Mouse (Mus musculus): ENCODE results near the gene Knop1. TPM values are rescaled to one million over a fixed set of nuclear protein-coding genes. Genes with fewer than 3 reads are reported as not detected.
A peak's percentile ranks its signal among the peaks of the same experiment; 100 is the strongest.

The Knop1 gene
- polyA plus RNA-seq, 1 experiment from 2014 or later = 144 TPM

GRCm38 (mm10) chr7:118851571-118851970 is 4.5 kb downstream of the Knop1 start:
- Histone ChIP-seq H3K4me1 (ENCODE audit: control insufficient read depth, insufficient read depth, low read length) (0 out of 2 replicates have a peak, but pooled peaks cover 9% of the 10 kb centered on the region), H3K9ac (ENCODE audit: low read depth, low read length) (no peak overlapping the region), H3K4me3 (ENCODE audit: low read length) (no peak overlapping the region), H3K27ac (ENCODE audit: low read depth, low read length) (no peak overlapping the region), H3K9me3 (ENCODE audit: control insufficient read depth, low read length) (no peaks in the 10 kb centered on the region), H3K27me3 (ENCODE audit: control insufficient read depth, insufficient read depth, low read length) (no peaks in the 10 kb centered on the region), H3K4me2 (replicated peaks; ENCODE audit: low read depth, low read length) (no peak overlapping the region), H3K36me3 (ENCODE audit: control insufficient read depth, insufficient read depth, low read length) (peaks cover 64% of the 10 kb centered on the region)
- 91% methylated on average over 7 of the region's 7 CpGs for WGBS
- ATAC-seq (ENCODE audit: low FRiP score, low TSS enrichment) = no peak

GRCm38 (mm10) chr7:118850676-118851290 is 5.3 kb downstream of the Knop1 start:
- Histone ChIP-seq H3K4me2 (replicated peaks; ENCODE audit: low read depth, low read length) (no peak overlapping the region), H3K9ac (ENCODE audit: low read depth, low read length) (no peak overlapping the region), H3K4me1 (ENCODE audit: control insufficient read depth, insufficient read depth, low read length) (0 out of 2 replicates have a peak, but pooled peaks cover 9% of the 10 kb centered on the region), H3K9me3 (ENCODE audit: control insufficient read depth, low read length) (no peaks in the 10 kb centered on the region), H3K27ac (ENCODE audit: low read depth, low read length) (no peak overlapping the region), H3K27me3 (ENCODE audit: control insufficient read depth, insufficient read depth, low read length) (no peaks in the 10 kb centered on the region), H3K36me3 (ENCODE audit: control insufficient read depth, insufficient read depth, low read length) (peaks cover 72% of the 10 kb centered on the region), H3K4me3 (ENCODE audit: low read length) (no peak overlapping the region)
- 79% methylated on average over 9 of the region's 9 CpGs for WGBS
- ATAC-seq (ENCODE audit: low FRiP score, low TSS enrichment) = no peak

DNA sequence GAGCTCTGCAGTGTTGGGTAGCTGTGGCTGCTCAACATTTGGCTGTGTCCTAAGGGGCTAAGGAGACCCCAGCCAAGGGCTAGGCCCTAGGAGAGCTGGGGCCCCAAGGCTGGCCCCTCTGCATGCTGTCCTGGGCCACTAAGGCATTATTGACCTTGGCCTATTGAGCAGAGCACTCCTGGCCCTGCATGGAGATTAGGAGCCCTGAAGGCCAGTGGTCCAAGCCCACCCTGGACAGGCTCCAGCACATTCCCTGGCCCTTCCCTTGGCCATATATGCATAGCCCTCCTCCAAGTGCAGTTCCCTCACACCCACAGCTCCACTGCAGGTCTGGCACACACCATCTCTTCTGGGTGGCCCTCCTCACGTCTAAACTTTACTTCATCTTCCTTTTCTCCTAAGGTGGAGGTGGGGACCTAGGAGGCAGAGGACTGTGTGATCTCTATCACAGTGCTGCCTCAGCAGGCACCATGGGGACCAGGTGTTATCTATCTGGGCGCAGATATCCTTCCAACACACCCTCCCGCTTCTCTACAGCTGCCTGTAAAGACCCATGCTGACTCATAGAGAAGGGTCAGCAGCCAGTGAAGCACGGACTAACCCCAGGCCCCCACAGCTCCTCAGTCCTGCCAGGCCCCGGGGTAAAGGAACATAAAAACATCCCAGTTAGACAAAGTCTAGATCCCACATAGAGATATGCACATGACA is 6.4 kb downstream of the Knop1 start:
- ATAC-seq (ENCODE audit: low FRiP score, low TSS enrichment) = no peak
- WGBS = 63% methylated on average over 5 of the region's 5 CpGs
- Histone ChIP-seq H3K9me3 (ENCODE audit: control insufficient read depth, low read length) (no peaks in the 10 kb centered on the region), H3K4me2 (replicated peaks; ENCODE audit: low read depth, low read length) (no peak overlapping the region), H3K27me3 (ENCODE audit: control insufficient read depth, insufficient read depth, low read length) (no peaks in the 10 kb centered on the region), H3K27ac (ENCODE audit: low read depth, low read length) (peak overlapping the region; percentile 74; the same call in 1 of the 2 replicates), H3K4me3 (ENCODE audit: low read length) (no peak overlapping the region), H3K4me1 (ENCODE audit: control insufficient read depth, insufficient read depth, low read length) (0 out of 2 replicates have a peak, but pooled peaks cover 7% of the 10 kb centered on the region), H3K9ac (ENCODE audit: low read depth, low read length) (no peak overlapping the region), H3K36me3 (ENCODE audit: control insufficient read depth, insufficient read depth, low read length) (peaks cover 82% of the 10 kb centered on the region)

- no peaks in the 10 kb centered on the region for H3K4me1 ChIP-seq (ENCODE audit: control insufficient read depth, insufficient read depth, low read length)
- H3K27me3 ChIP-seq (ENCODE audit: control insufficient read depth, insufficient read depth, low read length) = no peaks in the 10 kb centered on the region
- H3K4me3 ChIP-seq (ENCODE audit: low read length) = no peak overlapping the region
- no peak overlapping the region for H3K9ac ChIP-seq (ENCODE audit: low read depth, low read length)
- peak; percentile 48; the same call in 1 of the 2 replicates for ATAC-seq (ENCODE audit: low FRiP score, low TSS enrichment)
- no peak overlapping the region for H3K4me2 ChIP-seq (replicated peaks; ENCODE audit: low read depth, low read length)
- H3K36me3 ChIP-seq (ENCODE audit: control insufficient read depth, insufficient read depth, low read length) = peaks cover 91% of the 10 kb centered on the region
- peak overlapping the region; percentile 74; the same call in 1 of the 2 replicates for H3K27ac ChIP-seq (ENCODE audit: low read depth, low read length)
- 70% methylated on average over 10 of the region's 10 CpGs for WGBS
- no peaks in the 10 kb centered on the region for H3K9me3 ChIP-seq (ENCODE audit: control insufficient read depth, low read length)
Observed at GRCm38 (mm10) chr7:118848796-118849195, 7.3 kb downstream of the Knop1 start.

DNA sequence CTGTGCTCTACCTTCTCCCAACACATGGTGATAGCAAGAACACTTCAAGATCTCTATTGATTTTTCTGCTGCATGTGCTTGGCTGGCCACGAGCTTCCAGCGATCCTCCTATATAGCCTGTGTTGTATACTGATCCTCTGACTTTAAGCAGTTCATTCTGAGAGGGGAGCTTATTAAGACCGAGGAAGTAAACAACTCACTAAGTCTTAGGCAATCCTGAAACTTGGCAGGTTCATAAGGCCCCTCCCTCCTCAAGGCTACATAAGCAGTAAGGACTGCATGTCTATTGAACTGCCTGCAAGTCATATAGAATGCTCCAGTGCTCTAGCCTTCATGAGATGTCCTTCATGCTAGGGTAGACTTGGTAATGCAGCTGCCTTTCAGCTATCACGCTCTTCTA is 9.7 kb downstream of the Knop1 start:
- Histone ChIP-seq H3K27me3 (ENCODE audit: control insufficient read depth, insufficient read depth, low read length) (no peaks in the 10 kb centered on the region), H3K4me2 (replicated peaks; ENCODE audit: low read depth, low read length) (no peak overlapping the region), H3K4me3 (ENCODE audit: low read length) (no peak overlapping the region), H3K9ac (ENCODE audit: low read depth, low read length) (no peak overlapping the region), H3K9me3 (ENCODE audit: control insufficient read depth, low read length) (no peaks in the 10 kb centered on the region), H3K36me3 (ENCODE audit: control insufficient read depth, insufficient read depth, low read length) (peaks cover 94% of the 10 kb centered on the region), H3K4me1 (ENCODE audit: control insufficient read depth, insufficient read depth, low read length) (no peaks in the 10 kb centered on the region), H3K27ac (ENCODE audit: low read depth, low read length) (no peak overlapping the region)
- 93% methylated on average over 4 of the region's 4 CpGs for WGBS
- ATAC-seq (ENCODE audit: low FRiP score, low TSS enrichment) = no peak

- peaks cover 91% of the 10 kb centered on the region for H3K36me3 ChIP-seq (ENCODE audit: control insufficient read depth, insufficient read depth, low read length)
- no peak overlapping the region for H3K27ac ChIP-seq (ENCODE audit: low read depth, low read length)
- H3K4me2 ChIP-seq (replicated peaks; ENCODE audit: low read depth, low read length) = no peak overlapping the region
- no peaks in the 10 kb centered on the region for H3K9me3 ChIP-seq (ENCODE audit: control insufficient read depth, low read length)
- 83% methylated on average over 5 of the region's 5 CpGs for WGBS
- H3K9ac ChIP-seq (ENCODE audit: low read depth, low read length) = no peak overlapping the region
- no peak for ATAC-seq (ENCODE audit: low FRiP score, low TSS enrichment)
- no peak overlapping the region for H3K4me3 ChIP-seq (ENCODE audit: low read length)
- H3K4me1 ChIP-seq (ENCODE audit: control insufficient read depth, insufficient read depth, low read length) = no peaks in the 10 kb centered on the region
- H3K27me3 ChIP-seq (ENCODE audit: control insufficient read depth, insufficient read depth, low read length) = no peaks in the 10 kb centered on the region
Observed at GRCm38 (mm10) chr7:118845141-118845540, 10.9 kb downstream of the Knop1 start.

DNA sequence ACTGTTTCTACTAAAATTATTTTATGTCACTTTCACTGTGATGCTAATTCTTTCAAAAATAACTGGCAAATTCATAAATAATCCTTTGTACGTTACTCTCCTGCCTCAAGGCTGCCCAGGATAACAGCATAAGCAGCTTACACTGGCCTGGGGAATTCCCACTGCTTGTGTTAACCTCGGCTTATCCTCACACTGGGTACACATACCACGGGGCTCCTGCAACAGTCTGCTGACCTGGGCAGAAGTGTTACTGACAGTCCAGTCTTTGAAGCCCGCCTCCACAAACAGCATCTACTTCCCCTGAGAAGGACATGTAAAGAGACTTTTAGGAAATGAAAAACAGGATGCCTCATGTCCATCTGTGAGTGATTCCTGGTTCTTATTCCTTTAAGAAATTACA is 13.1 kb downstream of the Knop1 start:
- no peak overlapping the region for H3K4me3 ChIP-seq (ENCODE audit: low read length)
- no peak overlapping the region for H3K9ac ChIP-seq (ENCODE audit: low read depth, low read length)
- no peak overlapping the region for H3K27ac ChIP-seq (ENCODE audit: low read depth, low read length)
- H3K4me1 ChIP-seq (ENCODE audit: control insufficient read depth, insufficient read depth, low read length) = no peaks in the 10 kb centered on the region
- no peak for ATAC-seq (ENCODE audit: low FRiP score, low TSS enrichment)
- H3K4me2 ChIP-seq (replicated peaks; ENCODE audit: low read depth, low read length) = no peak overlapping the region
- H3K9me3 ChIP-seq (ENCODE audit: control insufficient read depth, low read length) = no peaks in the 10 kb centered on the region
- WGBS = 83% methylated on average over 4 of the region's 4 CpGs
- peaks cover 84% of the 10 kb centered on the region for H3K36me3 ChIP-seq (ENCODE audit: control insufficient read depth, insufficient read depth, low read length)
- no peaks in the 10 kb centered on the region for H3K27me3 ChIP-seq (ENCODE audit: control insufficient read depth, insufficient read depth, low read length)

DNA sequence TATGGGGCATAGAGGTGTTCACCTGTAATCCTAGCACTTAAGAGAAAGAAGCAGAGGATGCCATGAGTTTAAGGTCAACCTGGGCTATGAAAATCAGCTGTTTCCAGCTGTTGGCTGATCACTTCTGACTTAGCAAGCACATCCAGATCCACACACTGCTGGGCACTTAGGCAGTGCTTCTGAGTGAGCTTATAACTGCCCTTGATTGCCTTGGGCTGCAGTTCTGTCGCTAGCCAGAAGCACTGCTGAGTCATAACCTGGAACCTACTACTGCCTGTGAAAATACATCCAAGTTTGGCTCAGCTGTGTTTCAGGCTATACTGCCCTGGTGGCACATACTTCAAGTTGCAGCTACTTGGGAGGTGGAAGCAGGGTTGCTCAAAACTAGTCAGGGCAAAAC is 14.3 kb downstream of the Knop1 start:
- 53% methylated on average over 1 of the region's 1 CpGs for WGBS
- Histone ChIP-seq H3K27ac (ENCODE audit: low read depth, low read length) (no peak overlapping the region), H3K9me3 (ENCODE audit: control insufficient read depth, low read length) (no peaks in the 10 kb centered on the region), H3K36me3 (ENCODE audit: control insufficient read depth, insufficient read depth, low read length) (peaks cover 85% of the 10 kb centered on the region), H3K4me2 (replicated peaks; ENCODE audit: low read depth, low read length) (no peak overlapping the region), H3K9ac (ENCODE audit: low read depth, low read length) (no peak overlapping the region), H3K4me3 (ENCODE audit: low read length) (no peak overlapping the region), H3K27me3 (ENCODE audit: control insufficient read depth, insufficient read depth, low read length) (no peaks in the 10 kb centered on the region), H3K4me1 (ENCODE audit: control insufficient read depth, insufficient read depth, low read length) (no peaks in the 10 kb centered on the region)
- no peak for ATAC-seq (ENCODE audit: low FRiP score, low TSS enrichment)

DNA sequence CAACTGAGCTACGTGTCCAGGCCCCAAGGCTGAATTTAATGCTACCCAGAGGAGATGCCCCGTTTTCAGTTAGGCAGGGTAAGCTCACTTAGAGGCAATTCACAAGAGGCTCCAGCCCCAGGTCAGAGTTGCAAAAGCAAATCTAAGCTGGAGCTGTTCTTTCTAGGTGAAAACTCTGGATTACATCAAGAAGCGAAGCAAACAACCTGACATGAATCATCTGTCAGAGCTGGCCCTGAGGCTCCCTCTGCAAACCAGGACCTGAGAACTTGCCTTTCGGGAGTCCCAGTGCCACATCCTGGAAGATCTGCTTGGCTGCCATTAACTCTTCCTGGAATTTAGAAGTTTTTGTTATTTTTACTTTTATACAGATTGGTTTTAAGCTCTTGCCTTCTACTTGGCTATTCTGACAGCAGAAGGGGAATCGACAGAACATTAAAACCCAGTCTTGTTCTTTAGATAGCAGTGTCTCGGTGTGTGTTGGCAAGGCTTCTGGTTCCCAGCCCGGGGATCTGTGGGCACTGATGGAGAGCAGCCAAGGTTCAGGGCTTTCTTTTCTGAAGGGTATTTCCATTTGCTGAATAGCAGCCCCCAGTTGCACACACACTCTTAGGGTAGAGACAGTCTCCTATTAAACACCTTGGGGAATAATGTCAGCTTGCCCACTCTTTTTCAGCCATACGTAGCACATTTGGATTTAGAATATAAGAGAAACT is 14.9 kb downstream of the Knop1 start:
- ATAC-seq (ENCODE audit: low FRiP score, low TSS enrichment) = no peak
- Histone ChIP-seq H3K36me3 (ENCODE audit: control insufficient read depth, insufficient read depth, low read length) (peaks cover 80% of the 10 kb centered on the region), H3K27ac (ENCODE audit: low read depth, low read length) (no peak overlapping the region), H3K9me3 (ENCODE audit: control insufficient read depth, low read length) (no peaks in the 10 kb centered on the region), H3K9ac (ENCODE audit: low read depth, low read length) (no peak overlapping the region), H3K4me3 (ENCODE audit: low read length) (no peak overlapping the region), H3K4me1 (ENCODE audit: control insufficient read depth, insufficient read depth, low read length) (no peaks in the 10 kb centered on the region), H3K27me3 (ENCODE audit: control insufficient read depth, insufficient read depth, low read length) (no peaks in the 10 kb centered on the region), H3K4me2 (replicated peaks; ENCODE audit: low read depth, low read length) (no peak overlapping the region)
- 81% methylated on average over 8 of the region's 8 CpGs for WGBS
